Mouse (Mus musculus) erythroblast, embryonic 14.5 days (primary cell): Measurements from ENCODE around the gene Adh5.

Source experiments
- GATA1 ChIP-seq: IDR thresholded peaks from 2 replicates; pipeline ENCODE4 v1.6.1; 2012; ENCODE audit warnings: low read length, inconsistent platforms, mixed read lengths
- TAL1 ChIP-seq: IDR thresholded peaks from 3 replicates; pipeline ENCODE4 v1.6.1; 2012; ENCODE audit warnings: low read length, inconsistent platforms, mixed read lengths

DNA sequence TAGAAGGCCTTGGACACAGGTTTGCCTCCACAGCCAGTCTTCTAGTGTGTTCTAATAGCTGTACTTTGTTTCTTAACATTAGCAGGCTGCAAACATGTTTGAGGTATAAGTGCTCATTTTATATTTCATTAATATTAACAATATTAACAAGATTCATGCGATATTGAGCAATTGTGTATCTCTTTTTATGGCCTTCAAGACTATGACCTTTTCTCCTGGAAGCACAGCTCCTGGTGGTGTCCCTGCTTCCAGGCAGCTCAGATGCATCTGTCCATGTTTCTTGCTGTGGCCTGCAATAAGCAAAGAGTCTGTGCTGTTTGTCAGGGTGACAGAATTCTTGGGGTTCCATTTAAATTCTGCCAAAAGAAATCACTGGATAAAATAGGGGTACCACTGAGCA is 33.3 kb upstream of the Adh5 start:
- no peak for TF ChIP-seq TAL1
- no peak for TF ChIP-seq GATA1
